Mouse (Mus musculus): ENCODE data around the gene Slc4a1ap.

GRCm38 (mm10) chr5:31487889-31488288 lies 38.9 kb upstream of the Slc4a1ap start:
- no peak for TF ChIP-seq CTCF (IDR thresholded peaks at IDR 0.05; ENCODE audit: control insufficient read depth, insufficient read depth, low read length)
- no peak for TF ChIP-seq POLR2A (IDR thresholded peaks at IDR 0.05; ENCODE audit: borderline replicate concordance, control insufficient read depth, low read depth, low read length)
